Mouse (Mus musculus) testis, postnatal 10 days (tissue): ENCODE data around the gene Ccdc181.

Source experiments
- DNase-seq: peaks from one replicate; pipeline ENCODE4 v3.0.0; 2021; ENCODE audit warnings: low spot score

Gene Ccdc181

DNA sequence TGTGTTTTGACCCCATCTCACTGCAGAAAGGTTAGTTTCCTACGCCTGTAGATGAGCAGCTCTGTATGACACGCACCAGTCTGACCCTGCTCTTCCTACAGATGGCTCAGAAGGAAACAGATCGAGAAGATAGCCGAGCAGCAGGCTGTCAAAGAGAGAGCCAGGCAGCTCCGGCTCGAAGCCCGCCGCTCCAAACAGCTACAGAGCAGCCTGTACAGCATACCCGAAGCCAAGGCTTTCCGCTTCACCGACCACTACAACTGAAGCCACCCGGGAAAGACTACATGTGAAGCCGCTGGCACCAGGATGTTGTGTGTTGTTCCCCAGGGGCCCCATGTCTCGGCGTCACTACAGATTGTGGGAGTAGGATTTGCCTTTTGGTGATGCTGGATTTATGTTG lies 12.0 kb downstream of the Ccdc181 start:
- no peak for DNase-seq

DNA sequence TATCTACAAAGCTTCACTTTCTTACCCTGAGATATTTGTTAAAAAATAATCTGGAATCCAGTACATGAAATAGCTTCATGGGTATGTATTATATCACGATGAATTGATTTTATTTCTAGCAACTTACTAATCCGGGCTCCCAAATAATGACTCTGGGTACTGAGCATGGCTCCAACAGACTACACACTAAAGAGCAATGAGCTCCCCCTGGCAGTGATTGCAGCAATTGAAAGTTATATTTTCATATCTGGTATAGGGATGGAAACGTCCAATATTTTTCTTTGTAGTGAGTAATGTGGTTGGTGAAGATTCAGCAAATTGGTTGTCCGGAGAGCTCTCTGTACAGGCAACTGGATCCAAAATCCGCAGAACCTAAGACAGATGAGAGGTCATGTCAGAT lies 16.7 kb downstream of the Ccdc181 start:
- no peak for DNase-seq

GRCm38 (mm10) chr1:164294071-164294470 lies 18.7 kb downstream of the Ccdc181 start:
- DNase-seq: no peak

DNA sequence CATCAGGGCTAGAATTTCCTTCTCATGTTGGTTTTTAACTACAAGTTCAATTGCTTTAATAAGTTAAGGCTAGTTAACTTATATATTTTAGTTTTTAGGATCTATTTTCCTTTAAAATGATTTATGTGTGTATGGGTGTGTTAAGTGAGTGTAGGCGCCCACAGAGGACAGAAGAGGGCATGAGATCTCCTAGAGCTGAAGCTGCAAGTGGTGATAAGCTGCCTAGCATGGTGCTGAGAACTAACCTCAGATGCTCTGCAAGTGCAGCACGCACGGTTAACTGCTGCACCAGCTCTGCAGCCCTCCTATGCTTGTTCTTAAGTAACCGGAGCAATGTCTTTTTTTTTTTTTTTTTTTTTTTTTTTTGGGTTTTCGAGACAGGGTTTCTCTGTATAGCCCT lies 21.1 kb downstream of the Ccdc181 start:
- no peak for DNase-seq

- no peak for DNase-seq
These were observed 26.6 kb downstream of the Ccdc181 start for GRCm38 (mm10) chr1:164301949-164302348.

DNA sequence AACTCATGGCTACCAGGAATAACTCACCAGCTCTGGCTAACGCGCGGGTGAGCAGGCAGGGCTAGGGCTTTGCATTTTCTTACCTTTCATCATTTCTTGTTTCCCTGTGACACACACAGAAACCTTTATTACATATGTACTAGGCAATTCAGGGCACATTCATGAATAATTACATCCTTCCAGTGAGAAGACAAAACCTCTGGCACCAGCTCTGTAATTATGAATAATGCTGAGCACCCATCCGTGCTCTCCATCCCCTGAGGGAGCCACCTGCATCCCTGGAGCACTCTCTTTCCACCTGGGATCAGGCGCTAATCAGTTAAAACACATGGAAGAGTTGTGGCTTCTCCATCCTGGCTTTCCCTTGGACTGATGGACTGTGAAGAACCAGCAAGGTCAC lies 28.4 kb downstream of the Ccdc181 start, which contains the start of gene Nme7:
Gene Nme7 (plus strand): TSS at position 301 of the 400 bp plus-strand sequence.
- DNase-seq: no peak

GRCm38 (mm10) chr1:164307124-164307751 lies 31.9 kb downstream of the Ccdc181 start, which contains the start of gene Blzf1:
Gene Blzf1 (minus strand): TSS chr1:164307489.
- peak; percentile 99 for DNase-seq

DNA sequence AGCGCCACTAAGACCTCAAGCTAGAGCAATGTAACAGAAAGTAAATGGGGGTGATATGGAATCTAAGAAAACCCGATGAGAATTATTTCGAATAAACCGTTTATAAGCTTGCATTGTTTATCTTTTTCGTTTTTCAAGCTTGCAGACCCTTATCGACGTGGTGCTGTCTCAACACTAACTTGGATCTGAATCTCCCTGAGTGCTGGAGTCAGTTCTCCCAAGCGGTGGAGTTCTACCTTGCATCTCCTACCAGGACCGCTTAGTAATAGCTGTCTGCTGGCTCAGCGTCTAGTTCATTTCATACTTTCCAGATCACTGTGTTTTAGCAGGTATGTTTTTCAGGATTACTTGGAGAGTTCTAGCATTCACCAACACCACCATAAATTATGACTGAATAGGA lies 32.5 kb downstream of the Ccdc181 start:
- no peak for DNase-seq

- no peak for DNase-seq
These were observed 38.7 kb downstream of the Ccdc181 start for GRCm38 (mm10) chr1:164314085-164314484.

DNA sequence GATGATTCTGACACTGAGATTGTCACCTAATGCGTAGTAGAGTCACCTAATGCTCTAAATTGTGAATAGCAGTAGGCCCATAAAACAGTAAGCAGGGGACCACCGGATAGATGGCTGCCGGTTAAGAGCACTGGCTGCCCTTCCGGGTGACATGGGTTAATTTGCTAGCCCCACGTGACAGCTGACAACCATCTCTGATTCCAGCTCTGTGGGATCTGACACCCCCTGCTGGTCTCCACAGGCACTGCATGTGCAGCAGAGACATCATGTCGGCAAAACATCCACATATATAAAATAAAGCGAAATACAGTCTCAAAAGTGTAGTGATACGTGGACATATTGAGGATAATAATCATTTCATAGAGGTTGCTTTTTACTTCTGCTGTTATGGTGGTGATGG lies 39.9 kb downstream of the Ccdc181 start:
- DNase-seq: peak; percentile 73

DNA sequence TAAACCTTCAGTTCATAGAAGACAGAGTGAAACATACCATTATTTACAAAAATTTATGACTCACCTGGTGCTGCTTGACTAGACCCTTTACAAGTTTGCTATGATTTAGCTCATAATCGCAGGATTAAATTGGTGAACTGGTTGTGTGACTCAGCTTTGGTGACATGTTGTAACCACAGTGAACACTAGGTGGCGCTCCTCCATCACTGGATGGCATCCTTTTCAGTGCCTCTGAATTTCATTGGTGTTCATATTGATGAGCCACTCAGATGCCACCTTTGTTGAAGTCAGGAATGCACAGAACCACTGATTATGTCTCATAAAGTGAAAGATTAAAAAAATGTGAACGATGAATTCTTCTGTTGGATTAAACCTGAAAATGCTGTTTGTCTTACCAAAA lies 41.3 kb downstream of the Ccdc181 start:
- peak; percentile 88 for DNase-seq

DNA sequence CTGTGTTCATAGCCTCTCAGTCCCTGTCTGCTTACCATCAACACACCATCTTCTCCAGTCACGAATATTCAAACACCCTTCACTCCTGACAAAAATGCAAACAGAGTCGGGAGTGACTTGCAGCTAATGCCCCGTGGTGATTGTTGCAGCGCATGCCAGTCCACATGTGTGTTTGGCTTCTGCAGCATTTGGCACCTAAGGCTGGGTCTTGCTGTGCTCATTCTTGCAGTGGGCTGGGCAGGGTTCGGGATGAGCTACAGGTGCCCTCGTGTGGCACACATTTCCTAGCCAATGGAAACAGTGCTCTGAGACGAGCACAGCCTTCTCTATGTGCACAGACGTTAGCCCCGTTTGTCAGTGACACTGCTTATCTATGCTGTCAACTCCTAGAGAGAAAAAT lies 41.9 kb downstream of the Ccdc181 start:
- DNase-seq: no peak

DNA sequence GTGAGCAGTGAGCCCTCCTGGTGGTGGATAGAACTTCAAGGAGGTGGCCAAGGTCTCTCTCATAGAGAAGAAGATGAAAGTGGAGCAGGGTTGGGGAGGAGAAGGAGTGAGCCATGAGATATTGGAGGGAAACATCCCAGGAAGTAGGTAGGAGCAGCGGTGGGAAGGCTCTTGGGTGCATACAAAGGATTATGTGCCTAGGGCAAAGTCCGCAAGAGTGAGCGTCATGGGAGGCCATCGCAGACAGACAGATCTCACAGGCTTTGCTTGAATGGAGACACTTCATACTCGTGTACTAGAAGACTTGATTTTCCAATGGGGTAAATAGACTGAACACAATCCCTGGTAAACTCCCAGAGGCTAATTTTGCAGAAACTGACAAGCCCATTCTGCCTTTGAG lies 43.1 kb downstream of the Ccdc181 start:
- DNase-seq: no peak

DNA sequence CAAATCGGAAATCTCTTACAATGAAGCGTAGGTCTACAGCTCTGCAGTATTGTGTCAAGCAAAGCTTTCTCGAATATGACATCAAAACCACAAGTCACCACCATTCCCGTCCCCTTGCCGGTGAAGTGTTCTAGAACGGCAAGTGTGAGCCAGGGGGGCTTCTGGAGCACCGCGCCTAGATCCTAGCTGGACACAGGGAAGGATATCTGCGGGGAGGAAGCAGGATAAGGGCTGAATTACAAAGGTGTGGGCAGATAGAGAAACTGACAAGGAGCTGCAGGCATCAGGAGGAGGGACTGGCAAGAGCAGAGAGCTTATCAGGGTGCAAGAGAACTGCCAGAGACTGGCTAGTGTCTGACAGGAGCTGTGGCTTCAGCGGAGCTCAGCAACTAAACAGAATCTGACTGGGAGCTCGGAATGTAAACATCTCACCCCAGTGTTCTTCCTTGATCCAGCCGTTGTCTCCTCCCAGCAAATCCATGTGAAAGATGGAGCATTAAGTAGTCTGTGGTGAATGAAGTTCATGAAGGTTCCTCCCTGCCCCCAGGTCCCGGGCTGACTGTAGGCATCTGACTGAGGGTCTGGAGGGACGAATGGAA lies 44.3 kb downstream of the Ccdc181 start:
- no peak for DNase-seq

DNA sequence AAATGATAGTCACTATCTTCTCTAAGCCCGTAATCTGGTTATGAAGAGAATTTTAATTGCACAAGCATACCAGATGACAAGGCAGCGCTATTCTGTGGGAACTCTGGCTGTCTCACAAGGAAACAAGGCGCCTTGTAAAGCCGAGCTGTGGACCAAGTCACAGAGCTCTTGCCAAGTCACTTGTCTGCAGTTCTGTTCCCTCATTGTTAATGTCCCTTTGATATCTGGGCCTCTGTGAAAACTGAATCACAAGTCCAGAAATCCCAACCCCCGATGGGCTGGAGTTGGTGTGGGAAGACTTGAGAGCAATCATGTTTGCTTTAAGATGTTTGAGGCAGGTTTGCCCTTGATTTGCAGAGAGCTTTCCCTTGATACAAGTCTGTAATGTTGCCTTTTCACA lies 45.3 kb downstream of the Ccdc181 start:
- no peak for DNase-seq

DNA sequence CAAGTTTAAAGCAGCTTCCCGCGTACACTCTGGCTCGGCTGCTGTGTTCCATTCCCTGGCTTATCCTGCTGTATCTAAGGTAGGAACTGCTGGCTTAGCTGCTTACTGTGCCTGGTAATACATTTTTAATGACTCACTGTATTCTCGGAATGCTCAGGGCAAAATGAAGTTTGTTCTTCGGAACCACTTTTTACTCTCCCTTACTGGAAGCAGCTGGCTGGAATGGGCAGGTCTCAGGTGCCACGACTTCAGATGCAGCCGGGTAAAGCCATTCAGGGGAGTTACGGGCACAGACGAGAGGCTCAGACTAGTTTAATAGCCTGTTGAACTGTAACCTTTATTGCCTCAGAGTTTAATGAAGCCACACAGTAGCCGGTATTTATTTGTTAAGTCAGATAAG lies 46.0 kb downstream of the Ccdc181 start:
- DNase-seq: no peak

DNA sequence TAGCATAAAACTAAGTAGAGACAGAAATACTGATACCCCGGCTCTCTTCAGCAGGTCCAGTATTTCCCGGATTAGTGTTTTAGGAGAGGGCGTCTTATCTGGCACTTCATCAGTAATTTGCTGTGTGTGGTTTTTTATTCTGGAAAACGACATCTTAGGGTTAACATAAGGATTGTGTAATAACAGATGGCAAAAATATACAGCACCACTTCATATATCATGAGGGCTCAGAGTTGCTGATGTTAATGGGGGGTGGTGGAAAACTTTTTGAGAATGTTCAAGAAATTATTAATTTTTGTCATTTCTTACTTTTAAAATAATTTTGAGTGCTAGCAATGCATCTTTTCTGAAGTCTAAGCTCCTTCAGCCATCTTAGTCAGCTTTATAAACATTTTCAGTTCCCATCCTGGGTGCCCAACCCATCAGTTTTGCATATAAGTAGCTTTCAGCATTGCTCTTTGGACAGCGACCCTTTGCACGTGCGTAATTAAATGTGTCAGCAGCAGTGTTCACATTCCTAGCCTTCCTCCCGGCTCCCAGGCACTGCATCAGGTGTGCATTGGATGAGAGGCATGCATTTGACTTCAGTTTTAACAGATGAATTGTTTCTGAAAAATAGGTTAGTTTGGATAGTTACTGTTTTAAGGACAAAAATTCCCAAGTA lies 47.7 kb downstream of the Ccdc181 start:
- no peak for DNase-seq

DNA sequence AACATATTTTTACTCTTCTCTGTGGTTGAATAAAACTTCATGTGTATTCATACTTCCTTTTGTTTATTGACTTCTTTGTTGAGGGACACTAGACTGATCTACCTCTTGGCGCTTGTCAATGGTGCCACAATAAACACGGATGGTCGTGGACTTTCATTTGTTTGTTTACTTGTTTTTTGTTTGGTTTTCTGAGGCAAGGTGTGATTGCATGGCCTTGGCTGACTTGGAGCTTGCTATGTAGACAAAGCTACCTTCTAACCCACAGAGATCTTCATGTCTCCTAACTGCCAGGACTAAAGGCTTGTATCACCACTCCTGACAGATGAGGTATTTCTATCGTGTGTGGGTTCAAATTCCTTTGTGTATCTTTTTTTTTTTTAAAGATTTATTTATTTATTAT lies 48.8 kb downstream of the Ccdc181 start:
- no peak for DNase-seq

DNA sequence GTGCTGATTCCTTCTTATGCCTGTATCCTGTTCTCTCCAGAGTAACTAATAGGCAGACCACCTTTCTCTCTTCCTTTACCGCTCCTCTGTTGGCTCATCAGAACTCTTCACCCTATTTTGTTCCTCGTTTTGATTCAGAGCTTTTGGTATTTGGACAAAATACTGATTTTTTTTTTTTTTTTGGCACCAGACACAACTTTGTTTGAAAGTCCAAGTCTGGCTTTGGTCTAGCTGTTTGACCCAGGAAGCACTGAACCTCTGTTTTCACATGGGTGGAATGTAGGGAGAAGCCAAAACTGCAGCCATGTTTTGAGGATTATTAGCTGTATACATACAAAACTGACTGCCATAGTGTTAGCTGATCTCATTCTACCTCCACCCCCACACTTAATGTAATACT lies 49.5 kb downstream of the Ccdc181 start:
- no peak for DNase-seq

DNA sequence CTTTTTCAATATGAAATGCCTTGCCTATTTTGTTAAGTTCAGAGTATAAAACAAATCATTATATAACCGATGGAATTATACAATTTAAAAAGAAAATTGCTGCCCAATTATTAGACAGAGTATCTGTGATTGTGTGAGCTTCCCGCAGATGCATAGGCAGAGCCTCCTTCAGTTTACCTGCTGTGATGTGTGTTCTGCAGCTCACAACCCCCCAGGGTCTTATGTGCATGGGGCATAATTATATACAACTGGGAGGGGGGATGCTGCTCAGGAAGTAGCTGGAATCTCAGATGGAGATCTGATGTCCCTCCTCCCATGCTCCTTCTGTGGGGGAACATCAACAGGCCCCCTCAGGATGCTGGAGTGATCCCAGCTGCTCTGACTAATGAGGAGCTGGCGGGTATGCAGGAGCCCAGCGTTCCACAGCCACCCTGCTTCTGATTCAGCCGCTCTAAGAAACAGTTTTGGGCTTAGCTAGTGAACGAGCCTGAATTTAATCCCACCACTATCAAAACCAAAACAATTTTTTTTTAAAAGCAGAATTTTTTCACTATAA lies 51.3 kb downstream of the Ccdc181 start:
- no peak for DNase-seq

GRCm38 (mm10) chr1:164327764-164328163 lies 52.4 kb downstream of the Ccdc181 start:
- no peak for DNase-seq

GRCm38 (mm10) chr1:164332559-164332958 lies 57.2 kb downstream of the Ccdc181 start:
- no peak for DNase-seq

- DNase-seq: no peak
These were observed 60.0 kb downstream of the Ccdc181 start for GRCm38 (mm10) chr1:164335435-164335834.
